Mouse (Mus musculus): ENCODE results near the gene Dlg2.

Gene Dlg2

DNA sequence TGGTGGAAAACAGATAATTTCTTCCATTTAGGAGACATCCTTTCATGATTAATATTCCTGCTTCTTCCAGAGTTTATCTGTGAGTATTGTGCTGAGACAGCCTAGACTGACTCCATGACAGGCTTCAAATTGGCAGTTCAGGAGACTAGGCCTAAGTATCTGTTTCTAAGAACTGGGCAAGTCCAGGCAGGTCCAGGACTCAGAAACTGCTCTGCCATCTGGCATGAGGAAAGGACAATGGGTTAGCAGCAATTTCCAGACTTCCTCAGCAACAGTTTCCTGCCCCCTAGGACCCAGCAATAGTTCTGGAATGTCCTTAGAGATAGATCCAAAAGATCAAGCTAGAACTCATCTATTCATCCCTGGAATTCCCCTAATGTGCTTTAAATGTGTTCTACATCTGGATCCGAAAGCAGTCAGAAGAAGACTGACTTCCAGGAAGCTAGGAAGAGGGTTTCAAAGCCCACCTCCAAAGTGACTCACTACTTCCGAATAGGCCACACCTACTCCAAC lies 64.4 kb downstream of the Dlg2 start:
- no peak for DNase-seq

DNA sequence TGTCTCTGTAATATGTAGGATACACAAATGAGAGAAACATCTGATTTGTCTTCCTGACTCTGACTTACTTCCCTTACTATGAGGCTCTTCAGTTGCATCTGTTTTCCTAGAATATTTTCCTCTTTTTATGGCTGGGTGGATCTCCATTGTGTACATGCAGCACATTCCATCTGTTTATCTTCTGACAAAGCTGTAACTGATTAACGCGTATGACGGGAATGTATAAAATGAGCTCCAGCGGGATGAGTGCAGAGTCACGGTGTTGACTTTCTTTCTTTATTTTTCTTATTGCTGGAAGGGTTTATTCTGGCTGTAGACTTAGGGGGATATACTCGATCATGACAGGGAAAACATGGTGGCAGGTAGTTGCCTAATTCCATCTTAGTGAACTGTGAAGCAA lies 76.9 kb downstream of the Dlg2 start:
- DNase-seq, result no peak

DNA sequence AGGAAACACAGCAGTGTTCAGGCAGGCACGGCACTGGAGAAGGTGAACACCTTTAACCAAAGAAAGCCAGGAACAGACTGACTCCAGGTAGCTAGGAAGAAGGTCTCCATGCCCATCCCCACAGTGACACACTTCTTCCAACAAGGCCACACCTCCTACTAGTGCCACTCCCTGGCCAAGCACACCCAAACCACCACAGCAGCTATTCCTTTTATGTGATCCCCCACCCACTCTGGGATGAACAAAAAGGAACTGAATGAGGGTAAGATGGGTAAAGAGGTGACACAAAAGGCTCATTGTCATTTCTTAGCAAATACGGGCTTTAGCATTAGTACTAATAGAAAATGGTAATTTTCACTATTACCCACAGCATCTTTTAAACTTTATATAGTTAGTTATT lies 77.9 kb downstream of the Dlg2 start:
- DNase-seq, result no peak

DNA sequence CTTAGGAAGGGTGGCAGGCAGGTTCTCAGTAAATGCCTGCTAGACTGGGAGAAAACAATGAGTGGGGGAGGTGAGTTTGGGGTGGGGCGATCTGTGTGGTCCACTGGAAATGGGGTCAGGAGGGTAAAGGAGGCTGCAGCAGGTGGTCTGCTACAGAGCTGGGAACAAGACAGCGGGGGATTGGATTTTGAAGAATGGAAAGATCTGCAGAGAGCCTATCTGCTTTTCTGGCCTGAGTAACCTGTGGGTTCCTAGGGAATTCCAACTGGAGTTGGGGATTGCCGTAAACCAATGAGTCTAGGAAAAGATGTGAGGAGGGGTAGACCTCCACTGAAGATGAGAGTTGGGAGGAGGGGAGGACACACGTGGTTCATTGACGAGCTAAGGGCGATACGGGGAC lies 92.7 kb downstream of the Dlg2 start:
- DNase-seq, result no peak

DNA sequence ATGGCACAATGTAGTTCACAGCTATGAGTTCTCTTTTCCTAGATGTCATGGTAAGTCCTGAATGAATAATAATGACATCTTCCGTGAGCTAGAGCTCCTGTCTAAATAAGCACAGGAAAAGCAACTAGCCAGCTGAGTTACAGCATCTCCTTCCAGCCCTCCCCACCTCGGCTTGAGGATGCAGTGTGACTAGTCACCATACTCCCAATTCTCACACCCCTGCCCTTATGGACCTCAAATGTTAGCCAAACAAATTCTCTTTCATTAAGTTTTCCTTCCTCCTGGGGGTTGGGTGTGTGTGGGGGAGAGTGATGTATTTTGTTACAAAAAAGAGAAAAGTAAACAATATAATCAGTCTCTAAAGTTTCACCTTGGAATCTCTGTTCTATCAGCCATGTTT lies 111.3 kb downstream of the Dlg2 start:
- no peak for DNase-seq

DNA sequence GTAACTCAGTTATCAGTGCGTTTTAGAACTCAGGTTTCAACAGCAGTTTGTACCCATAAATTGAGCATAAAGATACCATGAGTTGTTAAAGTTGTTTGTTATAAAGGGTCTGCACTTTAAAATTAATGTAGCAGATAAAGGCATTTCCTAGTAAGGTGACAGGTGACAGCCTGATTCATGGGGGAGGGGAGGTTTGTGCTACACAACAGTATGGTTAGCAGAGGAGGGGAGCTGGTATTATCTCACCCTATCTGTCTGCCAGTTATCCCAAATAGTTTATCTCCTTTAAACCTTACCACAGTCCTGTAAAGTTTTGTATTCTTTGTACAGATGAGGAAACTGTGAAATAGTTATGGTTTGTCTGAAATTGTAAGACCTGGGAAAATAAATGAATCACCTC lies 111.8 kb downstream of the Dlg2 start:
- no peak for DNase-seq

DNA sequence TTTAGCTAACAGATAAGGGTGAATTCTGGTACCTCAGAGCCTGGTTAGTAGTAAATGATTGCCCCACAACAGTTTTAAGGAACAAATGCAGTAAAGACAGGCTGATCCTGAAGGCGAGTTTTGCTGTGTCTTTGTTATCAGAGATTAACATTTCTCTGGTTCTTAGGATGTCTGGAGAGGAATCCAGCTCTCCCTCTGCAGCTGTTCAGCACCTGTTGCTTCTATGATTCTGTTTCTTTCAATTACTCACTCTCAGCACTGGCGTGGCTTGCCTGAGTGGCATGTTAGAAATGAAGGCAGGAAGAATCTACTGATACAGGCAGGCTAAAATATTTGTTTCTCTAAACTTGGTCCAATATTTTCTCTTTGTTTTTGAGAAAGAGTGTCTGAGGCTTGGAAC lies 133.3 kb downstream of the Dlg2 start:
- no peak for DNase-seq

DNA sequence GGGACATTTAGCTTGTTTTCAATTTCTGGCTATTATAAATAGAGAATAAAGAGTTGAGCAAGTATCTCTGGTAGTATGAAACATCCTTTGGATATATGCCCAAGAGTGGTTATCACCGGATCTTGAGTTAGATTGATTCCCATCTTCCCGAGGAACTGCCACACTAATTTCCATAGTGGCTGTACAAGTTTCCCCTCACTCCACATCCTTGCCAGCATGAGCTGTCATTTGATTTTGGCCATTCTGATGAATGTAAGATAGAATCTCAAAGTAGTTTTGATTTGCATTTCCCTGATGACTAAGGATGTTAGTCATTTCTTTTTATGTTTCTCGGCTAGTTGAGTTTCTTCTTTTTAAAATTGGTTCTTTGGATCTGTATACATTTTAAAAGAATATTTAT lies 154.1 kb downstream of the Dlg2 start:
- no peak for DNase-seq

DNA sequence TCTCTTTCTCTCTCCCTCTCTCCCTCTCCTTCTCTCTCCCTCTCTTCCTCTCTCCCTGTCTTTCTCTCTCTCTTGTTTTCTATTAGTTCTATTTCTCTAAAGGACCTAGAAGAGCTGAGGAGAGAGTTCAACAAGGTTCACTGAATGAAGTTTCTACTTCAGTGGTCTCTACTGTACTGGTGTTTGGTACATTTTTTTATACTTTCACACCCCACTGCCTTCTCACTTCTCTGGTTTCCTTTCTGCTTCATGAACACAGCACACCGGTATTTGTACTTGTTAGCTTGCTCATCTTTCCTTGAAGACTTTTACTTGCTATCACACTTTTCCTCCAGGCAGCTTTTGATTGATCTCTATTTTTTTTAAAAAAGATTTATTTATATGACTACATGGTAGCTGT lies 173.0 kb downstream of the Dlg2 start:
- DNase-seq, result no peak

DNA sequence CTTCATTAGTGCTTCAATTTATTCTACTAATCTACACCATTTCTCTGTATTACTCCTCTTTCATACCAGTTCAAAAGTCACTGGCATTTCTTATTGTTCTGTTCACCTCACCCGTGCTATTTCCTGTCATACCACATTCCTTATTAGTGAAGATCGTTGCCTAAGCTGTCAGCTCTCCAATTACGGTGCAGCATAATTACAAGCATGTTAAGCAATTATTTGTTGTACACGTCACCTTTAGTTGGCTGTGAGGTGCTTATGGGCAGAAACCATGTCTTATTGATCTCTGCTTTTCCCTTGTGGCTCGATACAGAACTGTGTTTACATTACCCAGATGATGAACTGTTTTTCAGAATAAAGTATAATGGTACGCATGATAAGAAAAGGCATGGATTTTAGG lies 174.7 kb downstream of the Dlg2 start:
- DNase-seq, result no peak

DNA sequence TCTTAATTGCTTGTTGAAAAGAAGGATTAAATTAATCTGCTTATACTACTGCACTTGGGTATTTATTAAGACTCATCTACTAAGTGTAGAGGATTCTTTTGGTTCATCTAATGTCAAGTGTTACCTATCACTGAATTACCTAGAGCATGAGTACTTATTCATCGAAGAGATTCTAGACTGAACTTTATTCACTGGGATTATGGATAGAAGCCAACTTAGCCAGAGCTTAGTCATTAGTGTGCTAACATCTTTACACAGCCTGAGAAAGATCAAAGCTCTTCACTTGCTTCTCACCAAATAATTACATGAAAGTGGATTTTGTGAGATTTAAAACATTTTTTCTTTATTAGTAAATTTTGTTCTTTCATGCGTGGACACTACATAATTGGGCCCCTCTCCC lies 175.1 kb downstream of the Dlg2 start:
- DNase-seq, result no peak

DNA sequence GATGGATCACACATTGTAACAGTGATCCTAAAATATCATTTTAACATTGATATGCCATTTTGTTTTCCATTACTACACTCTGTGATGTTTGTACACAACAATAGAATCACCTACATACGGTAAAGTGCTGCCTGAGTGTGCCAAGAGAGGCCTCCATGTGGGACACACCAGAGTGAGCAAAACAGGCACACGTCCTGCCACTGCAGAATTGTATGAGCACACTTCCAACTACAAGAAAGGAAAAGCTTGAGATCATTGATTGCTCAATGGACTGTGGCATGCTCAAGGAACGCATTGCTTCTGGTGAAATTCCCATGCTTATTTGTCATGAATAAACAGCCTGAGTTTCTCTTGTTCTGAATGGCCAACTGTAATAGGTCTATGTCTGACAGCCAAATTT lies 182.1 kb downstream of the Dlg2 start:
- DNase-seq, result no peak

DNA sequence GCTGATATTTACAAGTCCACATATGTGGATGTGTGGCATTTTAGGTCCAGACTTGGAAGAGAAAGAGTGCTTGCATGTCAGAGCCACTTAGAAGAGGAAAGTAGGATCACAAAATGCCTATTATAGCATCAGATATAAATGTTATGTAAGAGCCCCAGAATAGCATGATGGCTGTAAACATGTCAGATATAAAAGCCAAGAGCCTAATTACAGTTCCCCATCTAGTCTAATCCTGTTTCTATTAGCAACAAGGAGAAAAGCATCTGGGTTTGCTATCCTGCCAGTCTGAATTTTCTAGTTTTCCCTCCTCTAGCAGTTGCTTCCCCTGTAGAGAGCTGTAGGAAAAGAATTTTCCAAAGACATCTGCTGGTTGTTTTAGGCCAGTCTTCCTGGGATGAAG lies 217.6 kb downstream of the Dlg2 start:
- no peak for DNase-seq

DNA sequence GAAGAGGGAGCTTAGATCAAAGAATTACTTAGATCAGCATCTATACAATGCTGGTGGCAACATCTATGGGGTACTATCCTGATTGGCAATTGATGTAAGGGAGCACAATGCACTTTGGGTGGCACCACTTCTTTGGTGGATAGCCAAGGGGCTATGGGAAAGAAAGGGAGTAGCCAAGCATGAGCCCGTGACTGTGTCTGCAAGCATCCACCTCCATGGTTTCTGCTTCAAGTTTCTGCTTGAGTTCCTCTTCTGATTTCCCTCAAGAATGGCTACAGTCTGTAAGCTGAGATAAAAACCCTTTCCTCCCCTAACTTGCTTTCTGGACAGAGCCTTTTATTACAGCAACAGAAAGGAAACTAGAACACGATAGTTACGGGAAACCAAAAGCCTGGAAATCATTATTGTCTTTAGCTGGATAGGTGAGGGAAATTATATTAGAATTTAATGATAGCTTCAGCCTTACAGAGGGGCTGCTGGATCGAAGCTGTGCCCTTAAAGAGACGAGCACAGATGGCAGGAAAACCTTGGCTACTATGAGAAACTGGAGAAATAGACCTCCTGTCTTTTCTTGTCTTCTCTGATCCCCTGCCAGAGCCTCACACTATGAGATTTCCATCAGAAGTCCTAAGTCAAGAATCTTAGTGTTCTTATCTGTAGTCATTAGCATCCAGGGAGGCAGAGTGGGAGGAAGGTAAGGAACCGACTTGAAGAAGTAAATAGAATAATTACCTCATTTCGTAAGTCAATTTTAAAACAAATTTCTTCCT lies 219.9 kb downstream of the Dlg2 start:
- DNase-seq, result no peak

DNA sequence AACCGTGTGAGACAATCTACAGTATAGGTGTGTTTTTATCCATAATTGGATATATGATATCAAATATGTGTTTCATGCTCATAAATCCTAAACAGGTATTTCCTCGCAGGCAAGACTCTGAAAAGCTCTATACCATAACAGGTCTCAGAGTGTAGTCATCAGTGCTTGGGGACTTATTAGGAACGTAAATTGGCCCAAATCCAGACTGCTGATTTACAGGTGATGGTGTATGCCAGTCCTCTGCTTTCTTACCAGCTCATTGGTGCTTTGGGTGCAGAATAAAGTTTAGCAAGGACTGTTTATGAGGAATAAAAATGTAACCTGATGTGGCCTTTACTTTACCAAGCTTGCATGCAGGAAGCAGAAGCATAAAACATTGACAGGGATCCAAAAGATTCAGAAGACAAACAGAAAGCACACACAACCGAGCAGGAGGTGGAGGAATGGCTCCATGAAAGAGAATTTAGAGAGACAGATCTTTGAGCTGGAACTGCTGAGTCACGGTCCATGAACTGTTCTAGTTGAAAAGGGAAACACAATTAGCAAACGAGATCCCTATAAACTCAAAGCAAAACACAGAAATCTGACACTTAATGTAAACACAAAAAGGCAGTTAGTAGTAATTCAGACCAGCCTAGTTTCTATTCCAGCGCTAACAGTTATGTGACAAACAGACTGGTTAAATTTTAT lies 226.8 kb downstream of the Dlg2 start:
- DNase-seq, result no peak

DNA sequence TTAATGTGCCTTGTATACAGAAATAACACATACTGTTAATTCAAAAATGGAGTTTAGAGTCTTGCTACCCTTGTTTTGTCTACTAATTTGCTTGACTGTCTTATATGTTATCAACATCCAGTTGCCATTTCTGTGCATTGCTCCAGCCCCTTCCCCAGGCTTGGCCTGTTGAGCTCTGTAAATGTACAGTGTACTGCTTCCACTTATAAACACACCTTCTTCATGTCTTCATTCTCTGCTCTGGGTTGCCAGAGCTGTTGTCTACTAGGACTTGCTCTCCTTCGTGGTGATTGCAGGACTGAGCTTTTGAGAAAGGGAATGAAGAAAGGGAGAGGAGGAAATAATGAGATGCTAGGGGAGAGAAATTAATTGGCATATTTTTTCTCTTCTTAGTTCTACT lies 227.5 kb downstream of the Dlg2 start:
- DNase-seq, result no peak

DNA sequence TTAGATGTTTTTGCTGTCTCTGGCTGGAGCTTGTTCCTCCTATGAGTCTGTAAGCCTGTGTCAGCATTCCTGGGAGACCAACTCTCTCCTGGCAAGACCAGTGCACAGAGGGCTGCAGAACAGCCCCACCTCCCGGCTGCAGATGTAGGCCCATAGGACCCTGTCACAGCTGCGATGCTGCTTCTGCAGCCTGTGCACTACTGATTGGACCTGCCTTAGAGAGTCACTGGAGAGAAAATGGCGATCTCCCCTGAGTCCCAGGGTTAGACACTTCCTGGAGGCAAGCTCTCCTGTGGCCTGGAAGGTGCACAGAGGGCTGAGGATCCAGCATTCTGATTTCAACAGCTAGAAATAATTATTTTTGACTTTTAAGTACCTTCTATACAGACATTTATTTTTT lies 257.6 kb downstream of the Dlg2 start:
- DNase-seq, result no peak

DNA sequence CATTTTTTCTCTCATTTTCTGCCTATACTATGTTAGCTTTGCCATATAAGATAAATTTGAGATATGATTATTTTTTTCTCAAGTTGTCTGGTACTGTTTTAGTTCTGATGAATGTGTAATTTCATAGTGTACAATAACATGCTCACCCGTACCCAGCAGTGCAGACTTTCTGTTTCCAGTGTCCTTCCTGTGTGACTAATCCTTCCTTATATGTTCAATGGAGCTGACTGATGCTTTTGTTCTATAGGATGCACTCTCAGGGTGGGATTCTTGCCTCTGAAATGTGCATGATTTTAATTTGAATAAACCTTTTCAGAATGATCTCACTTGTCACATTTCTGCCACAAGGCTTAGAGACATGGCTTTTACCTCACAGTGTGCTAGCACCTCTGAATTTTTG lies 259.9 kb downstream of the Dlg2 start:
- no peak for DNase-seq

DNA sequence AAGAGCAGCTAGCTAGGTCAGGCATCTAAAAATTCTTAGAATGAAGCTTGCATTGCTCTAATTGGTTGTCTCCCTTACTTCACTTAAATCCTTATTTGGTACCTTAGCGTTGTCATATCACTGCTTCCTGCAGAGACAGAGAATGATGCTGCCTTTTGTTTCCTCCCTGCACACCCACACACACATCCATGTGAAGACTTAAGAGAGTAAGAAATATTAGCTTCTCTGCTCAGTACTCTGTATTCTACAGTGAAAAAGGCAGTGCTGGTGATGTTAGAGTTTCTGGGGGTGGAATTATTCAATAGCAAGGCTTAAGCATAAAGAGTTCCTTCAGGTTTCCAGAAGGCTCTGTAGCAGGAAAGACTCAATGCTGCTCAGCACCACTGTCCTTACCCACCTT lies 272.2 kb downstream of the Dlg2 start:
- DNase-seq, result no peak

DNA sequence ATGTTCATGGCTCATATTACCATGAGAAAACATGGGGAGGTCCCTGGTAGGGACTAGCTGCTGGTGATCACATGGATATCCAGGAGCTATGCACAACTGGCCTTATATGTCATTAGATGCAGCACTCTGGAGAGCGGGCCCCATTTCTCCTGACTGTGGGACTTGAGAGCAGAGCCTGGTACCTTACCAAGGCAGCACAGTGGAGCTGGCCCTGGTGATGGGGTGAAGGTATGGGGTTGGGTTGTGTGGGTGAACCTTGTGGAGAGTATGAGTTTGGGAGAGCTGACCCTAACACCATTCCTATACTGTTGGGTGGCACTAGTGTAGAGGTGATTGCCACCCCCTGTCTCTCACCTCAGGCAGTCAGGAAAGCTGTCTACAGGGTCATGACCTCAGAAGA lies 311.5 kb downstream of the Dlg2 start:
- no peak for DNase-seq

DNA sequence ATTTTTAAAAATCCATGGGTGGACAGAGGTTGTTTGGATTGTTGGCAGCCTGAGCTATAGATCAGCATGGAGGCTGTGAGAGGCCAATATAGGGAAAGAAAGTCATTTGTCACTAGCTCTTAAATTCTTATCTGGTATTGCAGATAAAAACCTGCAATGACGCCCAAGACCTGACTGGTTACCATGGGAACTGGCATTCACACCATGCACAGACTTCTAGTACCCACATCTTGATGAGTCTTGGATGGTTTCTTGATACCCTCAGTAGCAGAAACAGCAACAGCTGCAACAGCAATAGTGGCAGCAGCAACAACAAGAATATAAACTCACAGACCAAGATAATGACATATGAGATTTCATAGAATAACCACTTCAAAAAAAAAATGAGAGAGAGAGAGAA lies 315.1 kb downstream of the Dlg2 start:
- no peak for DNase-seq

DNA sequence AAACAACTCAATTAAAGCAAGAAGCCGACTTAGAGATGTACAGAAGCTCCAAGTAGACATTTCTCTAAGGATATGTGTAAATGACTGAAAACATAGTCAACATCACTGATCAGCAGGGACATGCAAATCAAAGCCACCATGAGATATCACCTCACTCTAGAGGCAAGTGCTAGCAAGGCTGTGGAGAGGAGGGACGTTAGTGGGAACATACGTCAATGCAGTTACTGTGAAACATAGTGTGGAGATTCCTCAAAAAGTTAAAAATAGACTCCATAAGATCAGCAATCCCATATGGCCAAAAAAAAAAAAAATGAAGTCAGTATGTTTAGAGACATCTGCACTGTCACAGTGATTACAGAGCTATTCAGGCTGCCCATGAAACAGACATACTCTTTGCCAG lies 349.2 kb downstream of the Dlg2 start:
- DNase-seq, result no peak

DNA sequence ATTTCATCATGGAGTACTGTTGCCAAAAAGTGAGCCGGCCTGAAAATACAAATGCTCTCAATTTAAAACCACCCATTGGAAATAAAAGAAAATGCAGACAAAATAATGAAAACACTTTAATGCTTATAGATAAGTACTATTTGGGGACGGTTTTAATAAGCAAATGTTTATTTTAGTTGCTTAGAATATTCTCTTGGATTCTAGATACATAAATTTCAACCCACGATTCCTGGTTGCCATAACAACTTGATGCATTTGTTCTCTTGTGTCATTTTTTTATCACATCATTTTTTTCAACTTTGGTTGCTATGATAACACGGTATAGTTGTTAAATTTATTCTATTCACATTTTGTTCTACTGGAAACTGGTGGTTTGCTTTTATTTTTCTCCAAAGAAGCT lies 364.8 kb downstream of the Dlg2 start:
- DNase-seq, result no peak

DNA sequence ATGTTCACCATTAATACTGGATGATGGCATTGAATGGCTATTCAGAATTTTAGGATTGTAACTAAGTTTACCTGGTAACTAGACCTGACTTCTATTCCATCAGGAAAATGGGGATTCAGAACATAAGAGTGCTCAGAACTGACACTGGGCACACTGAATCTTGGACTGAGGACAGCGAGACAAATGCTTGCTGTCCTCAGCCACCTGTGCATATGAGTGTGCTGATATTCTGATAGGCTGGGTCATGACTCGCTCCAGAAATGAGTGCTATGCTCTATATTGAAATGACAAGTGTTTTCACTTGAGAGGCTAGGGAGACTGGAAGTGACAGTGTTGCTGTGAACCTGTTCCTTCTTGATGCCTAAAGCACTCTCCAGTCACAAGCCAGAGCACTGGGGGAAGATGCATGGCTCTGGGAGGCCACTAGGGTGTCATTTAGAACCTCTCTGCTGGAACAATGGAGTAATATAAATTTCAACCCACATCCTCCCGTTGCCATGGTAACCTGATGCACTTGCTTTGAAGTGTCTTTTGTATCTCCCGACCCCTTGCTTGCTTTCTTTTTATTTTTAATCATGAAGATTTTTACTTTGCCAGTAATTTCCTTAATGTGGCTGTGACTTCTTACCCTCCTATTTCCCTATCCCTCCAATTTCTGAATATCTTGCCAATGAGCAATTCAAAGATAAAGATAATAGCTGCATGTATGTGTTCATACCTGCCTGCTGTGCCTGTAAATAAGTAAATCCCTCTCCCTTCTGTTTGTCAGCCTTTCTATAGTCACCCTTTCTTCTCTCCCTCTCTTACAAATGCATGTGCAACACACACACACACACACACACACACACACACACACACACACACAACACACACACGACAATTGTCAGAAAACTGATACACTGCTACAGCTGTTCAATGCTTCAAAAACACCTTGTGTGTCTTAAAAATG lies 367.1 kb downstream of the Dlg2 start:
- DNase-seq, result no peak
